In genomic region chr17:80785049-80785448, GRCm38 (mm10) we compare ENCODE assay signal across 18 mouse cellular contexts. TPM values are rescaled to one million over a fixed set of nuclear protein-coding genes. Genes with fewer than 3 reads are reported as not detected.
DNase-seq lines count a peak whose midpoint lies in the region; ATAC-seq and TF ChIP-seq lines count a peak whose summit lies in the region.
"Had no signal": no experiment of that assay in that cellular context is flagged by ENCODE, and none has a peak within 500 bp of the region (broad histone marks: within the 10 kb centered on the region; RNA-seq: fewer than 3 reads in every experiment).

No protein-coding gene starts in this region.

- TF ChIP-seq POLR2A in lung, adult 2 months (IDR thresholded peaks at IDR 0.05; ENCODE audit: borderline replicate concordance, extremely low read depth, low read depth, low read length) = no peak

- no peak for TF ChIP-seq EP300 in heart, postnatal 0 days (IDR thresholded peaks at IDR 0.05; ENCODE audit: low read depth)
- no peak for TF ChIP-seq EP300 in liver, embryonic 14.5 days (IDR thresholded peaks at IDR 0.05; ENCODE audit: low read depth)

- no peak overlapping the region for H3K4me3 ChIP-seq in heart, postnatal 0 days (ENCODE audit: low read depth, low read length)
- no peak overlapping the region for H3K4me3 ChIP-seq in heart, embryonic 10.5 days
- no peak overlapping the region for H3K4me3 ChIP-seq in lung, embryonic 15.5 days
- no peak overlapping the region for H3K4me3 ChIP-seq in lung, adult 2 months (replicated peaks; ENCODE audit: extremely low read depth, low read depth, low read length)
- H3K4me3 ChIP-seq in liver, embryonic 14.5 days (ENCODE audit: insufficient read depth in 1 of 2, low read depth in 2 of 2, low read length in 2 of 2) = no peak overlapping the region
- H3K4me3 ChIP-seq: embryonic facial prominence, embryonic 15.5 days; limb, embryonic 13.5 days; megakaryocyte, embryonic 14.5 days had no signal

- DNase-seq in heart, postnatal 0 days (ENCODE audit: low spot score) = peak; percentile 39
- no peak for DNase-seq in heart, embryonic 10.5 days (ENCODE audit: low spot score)
- no peak for DNase-seq in lung, adult 2 months
- DNase-seq in liver, embryonic 14.5 days (ENCODE audit: low read depth in 3 of 3, low spot score in 3 of 3) = peak in 1 of 3 experiments; percentile 20
- peak; percentile 52 for DNase-seq in yolk sac, embryonic 10.5 days (ENCODE audit: low spot score)
- no peak for DNase-seq in layer of hippocampus, postnatal 10 days (ENCODE audit: low spot score in 2 of 2)
- DNase-seq in urinary bladder, postnatal 4 days (ENCODE audit: low spot score in 2 of 2) = no peak
- DNase-seq: adrenal gland, adult 2 months; cerebellum, postnatal 14 days; embryo, embryonic 11 days; heart, adult 11 months; right cerebral cortex, adult 18-20 months had no signal

- no peak for TF ChIP-seq CTCF in heart, postnatal 0 days (IDR thresholded peaks at IDR 0.05; ENCODE audit: low read depth)
- TF ChIP-seq CTCF in lung, adult 2 months (IDR thresholded peaks at IDR 0.05; ENCODE audit: insufficient read depth, low read length) = no peak
- no peak for TF ChIP-seq CTCF in liver, embryonic 14.5 days (IDR thresholded peaks at IDR 0.05; ENCODE audit: low read depth)

- no peaks in the 10 kb centered on the region for H3K36me3 ChIP-seq in heart, postnatal 0 days (replicated peaks; ENCODE audit: control insufficient read depth, insufficient read depth, low read length)
- no peaks in the 10 kb centered on the region for H3K36me3 ChIP-seq in heart, embryonic 10.5 days
- H3K36me3 ChIP-seq in lung, embryonic 15.5 days = no peaks in the 10 kb centered on the region
- H3K36me3 ChIP-seq in liver, embryonic 14.5 days (replicated peaks; ENCODE audit: control insufficient read depth, insufficient read depth, low read depth) = no peaks in the 10 kb centered on the region
- H3K36me3 ChIP-seq: embryonic facial prominence, embryonic 15.5 days; limb, embryonic 13.5 days had no signal

- no peak for ATAC-seq in heart, postnatal 0 days (ENCODE audit: insufficient read depth, low read depth)
- ATAC-seq in lung, embryonic 15.5 days (ENCODE audit: borderline replicate concordance, extremely low read depth, low FRiP score, low TSS enrichment) = peak; percentile 17; the same call in 1 of the 2 replicates
- ATAC-seq in liver, embryonic 14.5 days (ENCODE audit: insufficient read depth) = peak; percentile 55; the same call in 1 of the 2 replicates
- ATAC-seq: inflammation-experienced regulatory T-cells, adult 6 months; midbrain, embryonic 16.5 days had no signal

- no peaks in the 10 kb centered on the region for H3K9me3 ChIP-seq in heart, postnatal 0 days (replicated peaks; ENCODE audit: control insufficient read depth, low read length)
- no peaks in the 10 kb centered on the region for H3K9me3 ChIP-seq in heart, embryonic 10.5 days
- H3K9me3 ChIP-seq in lung, embryonic 15.5 days = no peaks in the 10 kb centered on the region
- H3K9me3 ChIP-seq in liver, embryonic 14.5 days (ENCODE audit: control insufficient read depth, low read length) = no peaks in the 10 kb centered on the region
- H3K9me3 ChIP-seq: embryonic facial prominence, embryonic 15.5 days; megakaryocyte, embryonic 14.5 days had no signal

- H3K9ac ChIP-seq in heart, postnatal 0 days (replicated peaks; ENCODE audit: low read depth, low read length) = no peak overlapping the region
- no peak overlapping the region for H3K9ac ChIP-seq in lung, embryonic 15.5 days
- H3K9ac ChIP-seq in liver, embryonic 14.5 days (replicated peaks) = no peak overlapping the region
- H3K9ac ChIP-seq: embryonic facial prominence, embryonic 15.5 days; limb, embryonic 13.5 days had no signal

- H3K4me1 ChIP-seq in heart, postnatal 0 days (ENCODE audit: control insufficient read depth, insufficient read depth) = peaks cover 38% of the 10 kb centered on the region
- peaks cover 3% of the 10 kb centered on the region; the same call in 1 of the 2 replicates for H3K4me1 ChIP-seq in heart, embryonic 10.5 days
- peaks cover 52% of the 10 kb centered on the region for H3K4me1 ChIP-seq in lung, embryonic 15.5 days
- H3K4me1 ChIP-seq in lung, adult 2 months (ENCODE audit: control insufficient read depth, insufficient read depth, low read length) = peaks cover 10% of the 10 kb centered on the region
- peaks cover 0 to 15% of the 10 kb centered on the region in 2 experiments; a peak in 2 of 4 replicates for H3K4me1 ChIP-seq in liver, embryonic 14.5 days (replicated peaks; ENCODE audit: control insufficient read depth in 2 of 2, insufficient read depth in 2 of 2, low read length in 1 of 2)
- H3K4me1 ChIP-seq: megakaryocyte, embryonic 14.5 days had no signal

- no peak overlapping the region for H3K27ac ChIP-seq in heart, postnatal 0 days (ENCODE audit: low read depth)
- H3K27ac ChIP-seq in heart, embryonic 10.5 days = no peak overlapping the region
- H3K27ac ChIP-seq in lung, embryonic 15.5 days = peak overlapping the region; percentile 91
- no peak overlapping the region for H3K27ac ChIP-seq in liver, embryonic 14.5 days
- H3K27ac ChIP-seq: embryonic facial prominence, embryonic 15.5 days; limb, embryonic 13.5 days had no signal

- H3K4me2 ChIP-seq in heart, postnatal 0 days (ENCODE audit: low read depth, low read length) = no peak overlapping the region
- H3K4me2 ChIP-seq in lung, embryonic 15.5 days = no peak overlapping the region
- no peak overlapping the region for H3K4me2 ChIP-seq in liver, embryonic 14.5 days (ENCODE audit: low read depth)
- H3K4me2 ChIP-seq: embryonic facial prominence, embryonic 15.5 days; limb, embryonic 13.5 days had no signal

- H3K27me3 ChIP-seq in heart, postnatal 0 days (ENCODE audit: control insufficient read depth, insufficient read depth, low read length) = no peaks in the 10 kb centered on the region
- H3K27me3 ChIP-seq in heart, embryonic 10.5 days (ENCODE audit: insufficient read depth, poor library complexity, severe bottlenecking) = no peaks in the 10 kb centered on the region
- H3K27me3 ChIP-seq in lung, embryonic 15.5 days = no peaks in the 10 kb centered on the region
- no peaks in the 10 kb centered on the region for H3K27me3 ChIP-seq in liver, embryonic 14.5 days (ENCODE audit: control insufficient read depth, insufficient read depth, low read length)
- H3K27me3 ChIP-seq: embryonic facial prominence, embryonic 15.5 days; limb, embryonic 13.5 days had no signal

- WGBS in heart, postnatal 0 days = 59% methylated on average over 4 of the region's 4 CpGs
- 73% methylated on average over 4 of the region's 4 CpGs for WGBS in heart, embryonic 10.5 days
- 10% methylated on average over 4 of the region's 4 CpGs for WGBS in lung, embryonic 15.5 days
- 27% methylated on average over 4 of the region's 4 CpGs for WGBS in lung, adult 2 months
- WGBS in liver, embryonic 14.5 days (ENCODE audit: insufficient replicate concordance) = 52% methylated on average over 4 of the region's 4 CpGs

RNA-seq across cellular contexts. Expression of gene Map4k3, which starts 56.8 kb away (rescaled TPM):
- 38.0 and 44.4 TPM in 2 replicates for total RNA-seq in heart, postnatal 0 days (2014; rRNA removed; ENCODE audit: low replicate concordance)
- 14.2 and 16.7 TPM in 2 replicates for polyA plus RNA-seq in heart, postnatal 0 days (2015; fragmentation: Nextera tagmentation; extraction: Ambion mirVana)
- 13.5 and 17.6 TPM in 2 replicates for polyA plus RNA-seq in heart, embryonic 10.5 days (2016; fragmentation: Nextera tagmentation; extraction: Ambion mirVana)
- 44.6 and 46.4 TPM in 2 replicates for polyA plus RNA-seq in lung, embryonic 15.5 days (2015; fragmentation: Nextera tagmentation; extraction: Ambion mirVana)
- 38.0 and 49.1 TPM in 2 replicates for polyA plus RNA-seq in lung, adult 2 months (2012; rRNA removed)
- polyA plus RNA-seq in liver, embryonic 14.5 days (2012; rRNA removed) = 3.5 and 4.3 TPM in 2 replicates
- 4.0 and 4.3 TPM in 2 replicates for polyA plus RNA-seq in liver, embryonic 14.5 days (2014; fragmentation: Nextera tagmentation; extraction: Ambion mirVana)
- 10 to 100 TPM; 72.8 to 78.3 TPM for total RNA-seq in layer of hippocampus, postnatal 10 days (2021)

Comparison
In these comparisons a context has a peak if more than half of its experiments do, and no peak if none do; other contexts are left out.
1. DNase-seq: peak in heart, postnatal 0 days (single experiment) and yolk sac, embryonic 10.5 days (single experiment); none in heart, embryonic 10.5 days (single experiment), lung, adult 2 months (single experiment), layer of hippocampus, postnatal 10 days (0 of 2) and urinary bladder, postnatal 4 days (0 of 2).